Mouse (Mus musculus): ENCODE data around the gene Atp6ap1l. TPM values are rescaled to one million over a fixed set of nuclear protein-coding genes. Genes with fewer than 3 reads are reported as not detected.
A peak's percentile ranks its signal among the peaks of the same experiment; 100 is the strongest.

Gene Atp6ap1l
- polyA plus RNA-seq, 1 experiment from 2014 or later, result 0.45 TPM

DNA sequence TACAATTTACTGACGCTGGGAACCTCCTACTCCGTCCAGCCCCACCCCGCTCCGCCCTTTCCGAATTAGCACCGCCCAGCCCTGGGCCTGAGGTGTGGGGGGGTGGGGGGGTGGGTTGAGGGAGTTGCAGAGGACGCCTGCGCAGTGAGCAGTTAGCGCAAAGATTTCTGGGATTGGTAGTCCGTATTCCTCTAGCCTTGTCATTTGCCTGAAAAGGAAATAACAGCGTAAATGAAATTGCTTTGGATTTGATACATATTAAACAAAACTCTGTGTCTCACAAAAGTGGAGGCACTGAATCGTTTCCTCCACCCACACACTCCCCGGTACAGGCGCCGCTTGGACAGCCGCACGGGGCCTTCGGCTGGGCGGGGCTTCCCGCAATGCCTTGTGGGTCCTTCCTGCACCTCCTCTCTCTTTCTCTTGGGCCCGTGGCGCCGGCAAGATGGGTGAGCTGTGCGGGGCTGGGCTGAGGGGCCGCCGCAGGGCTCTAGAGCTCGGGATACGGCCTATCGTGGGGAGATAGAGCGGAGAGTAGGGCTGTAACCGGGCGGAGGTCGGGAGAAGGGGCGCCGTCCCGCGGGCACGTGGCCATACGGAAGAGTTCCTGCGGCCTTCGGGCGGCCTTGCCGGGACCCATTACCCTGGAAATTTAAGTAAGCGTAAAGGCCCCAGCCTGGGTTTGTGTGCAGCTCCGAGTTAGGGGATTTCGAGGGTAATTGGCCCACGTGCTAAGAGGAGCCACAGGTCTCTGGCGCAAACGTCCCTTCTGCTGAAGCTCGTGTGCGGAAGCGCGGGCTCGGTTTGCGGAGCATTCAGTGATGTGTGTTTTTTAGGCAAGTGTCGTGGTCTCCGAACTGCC, 17.8 kb upstream of the Atp6ap1l start, which contains the start of gene Rps23:
TSS of gene Rps23 (plus strand) at position 208 of the 862 bp plus-strand sequence.
- Histone ChIP-seq H3K27me3 (no peaks in the 10 kb centered on the region), H3K4me1 (peaks cover 5% of the 10 kb centered on the region), H3K9me3 (replicated peaks) (no peaks in the 10 kb centered on the region), H3K9ac (peak within 1 kb of the TSS; percentile 95), H3K36me3 (peaks cover 31% of the 10 kb centered on the region), H3K4me3 (peak within 1 kb of the TSS; percentile 84), H3K4me2 (replicated peaks) (peak within 1 kb of the TSS; percentile 59), H3K27ac (peak within 1 kb of the TSS; percentile 81)
- ATAC-seq (ENCODE audit: low FRiP score), result peak; percentile 98
- under 1% methylated on average over 57 of the region's 57 CpGs for WGBS

DNA sequence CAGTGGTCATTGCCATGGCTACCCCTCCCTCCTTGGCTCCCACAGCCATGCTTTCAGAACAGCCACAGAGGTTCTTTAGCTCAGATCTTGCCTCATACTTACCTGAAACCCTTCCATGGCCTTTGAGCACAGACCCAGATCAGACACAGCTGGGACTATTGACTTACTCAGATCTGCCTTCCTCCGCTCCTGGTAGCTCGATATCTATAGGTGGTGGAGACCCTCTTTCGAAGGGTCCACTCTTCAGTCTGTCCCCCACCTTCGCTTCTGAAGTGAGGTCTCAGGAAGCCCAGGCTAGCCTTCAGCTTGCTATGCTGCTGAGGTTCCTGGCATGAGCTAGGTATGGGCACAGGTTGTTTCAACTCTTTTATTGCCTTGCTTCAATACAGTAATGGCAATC, 9.6 kb upstream of the Atp6ap1l start:
- Histone ChIP-seq H3K4me3 (no peak overlapping the region), H3K36me3 (no peaks in the 10 kb centered on the region), H3K4me1 (no peaks in the 10 kb centered on the region; the same call in 1 of the 2 replicates), H3K4me2 (replicated peaks) (no peak overlapping the region), H3K27me3 (no peaks in the 10 kb centered on the region), H3K9me3 (replicated peaks) (no peaks in the 10 kb centered on the region), H3K9ac (no peak overlapping the region), H3K27ac (no peak overlapping the region)
- ATAC-seq (ENCODE audit: low FRiP score), result no peak
- WGBS, result 86% methylated on average over 4 of the region's 4 CpGs

GRCm38 (mm10) chr13:90913675-90914192, 8.6 kb upstream of the Atp6ap1l start:
- Histone ChIP-seq H3K4me3 (no peak overlapping the region), H3K4me1 (no peaks in the 10 kb centered on the region; the same call in 1 of the 2 replicates), H3K27me3 (no peaks in the 10 kb centered on the region), H3K9me3 (replicated peaks) (no peaks in the 10 kb centered on the region), H3K4me2 (replicated peaks) (no peak overlapping the region), H3K27ac (no peak overlapping the region), H3K9ac (no peak overlapping the region), H3K36me3 (no peaks in the 10 kb centered on the region)
- ATAC-seq (ENCODE audit: low FRiP score), result no peak
- 46% methylated on average over 7 of the region's 7 CpGs for WGBS

GRCm38 (mm10) chr13:90912760-90913674, 7.9 kb upstream of the Atp6ap1l start:
- Histone ChIP-seq H3K27ac (no peak overlapping the region), H3K4me3 (no peak overlapping the region), H3K27me3 (no peaks in the 10 kb centered on the region), H3K9me3 (replicated peaks) (no peaks in the 10 kb centered on the region), H3K4me1 (no peaks in the 10 kb centered on the region; the same call in 1 of the 2 replicates), H3K4me2 (replicated peaks) (no peak overlapping the region), H3K9ac (no peak overlapping the region), H3K36me3 (no peaks in the 10 kb centered on the region)
- ATAC-seq (ENCODE audit: low FRiP score), result peak; percentile 57; the same call in 1 of the 2 replicates
- WGBS, result 76% methylated on average over 17 of the region's 17 CpGs

DNA sequence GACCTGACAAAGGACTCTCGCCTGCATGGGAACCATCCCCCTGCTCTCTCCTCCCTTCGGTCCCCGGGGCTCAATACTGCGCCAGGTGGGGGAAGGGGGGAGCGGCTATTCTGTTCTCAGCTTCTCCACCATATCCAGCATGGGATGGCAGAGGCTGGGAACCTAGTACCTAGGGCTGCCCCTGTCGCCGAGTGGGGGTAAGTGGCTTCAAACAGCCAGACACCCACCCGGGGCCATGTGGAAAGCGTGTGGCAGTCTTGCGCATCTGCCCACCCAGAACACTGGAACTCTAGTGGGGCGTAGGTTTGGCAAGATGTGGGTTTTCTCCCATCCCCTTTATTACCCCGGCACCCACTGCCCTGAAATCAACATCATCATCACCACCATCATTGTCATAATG, 2.2 kb upstream of the Atp6ap1l start:
- Histone ChIP-seq H3K9ac (no peak overlapping the region), H3K27ac (no peak overlapping the region), H3K4me3 (no peak overlapping the region), H3K36me3 (no peaks in the 10 kb centered on the region), H3K9me3 (replicated peaks) (no peaks in the 10 kb centered on the region), H3K4me1 (no peaks in the 10 kb centered on the region), H3K4me2 (replicated peaks) (no peak overlapping the region), H3K27me3 (no peaks in the 10 kb centered on the region)
- 92% methylated on average over 11 of the region's 12 CpGs for WGBS
- no peak for ATAC-seq (ENCODE audit: low FRiP score)

GRCm38 (mm10) chr13:90896821-90897220, 8.3 kb downstream of the Atp6ap1l start:
- Histone ChIP-seq H3K4me2 (replicated peaks) (no peak overlapping the region), H3K4me3 (no peak overlapping the region), H3K27me3 (no peaks in the 10 kb centered on the region), H3K9me3 (replicated peaks) (no peaks in the 10 kb centered on the region), H3K9ac (no peak overlapping the region), H3K27ac (no peak overlapping the region), H3K4me1 (no peaks in the 10 kb centered on the region), H3K36me3 (no peaks in the 10 kb centered on the region)
- no peak for ATAC-seq (ENCODE audit: low FRiP score)
- 89% methylated on average over 12 of the region's 12 CpGs for WGBS

DNA sequence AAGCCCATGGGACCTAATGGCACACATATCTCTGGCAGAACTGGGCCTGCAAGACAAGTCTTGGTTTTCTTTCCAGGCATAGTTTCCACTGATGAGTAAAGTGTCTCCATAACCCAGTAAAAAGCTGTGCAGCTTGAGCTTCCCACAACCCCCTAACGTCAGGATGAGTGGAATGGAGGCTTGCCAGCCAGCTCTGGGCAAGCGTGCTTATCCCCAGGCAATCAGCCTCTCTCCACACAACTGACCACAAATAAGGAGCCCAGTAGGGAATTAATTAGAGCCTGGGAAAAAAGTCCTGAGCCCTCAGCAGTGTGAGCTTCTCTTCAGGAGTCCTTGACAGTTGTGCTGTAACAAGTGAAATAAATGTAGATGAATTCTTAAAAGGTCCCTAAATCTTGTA, 9.1 kb downstream of the Atp6ap1l start:
- Histone ChIP-seq H3K4me2 (replicated peaks) (no peak overlapping the region), H3K27ac (no peak overlapping the region), H3K9me3 (replicated peaks) (no peaks in the 10 kb centered on the region), H3K4me1 (no peaks in the 10 kb centered on the region), H3K27me3 (no peaks in the 10 kb centered on the region), H3K9ac (no peak overlapping the region), H3K36me3 (no peaks in the 10 kb centered on the region), H3K4me3 (no peak overlapping the region)
- ATAC-seq (ENCODE audit: low FRiP score), result no peak
- WGBS, result 48% methylated on average over 2 of the region's 2 CpGs

- H3K4me3 ChIP-seq, result no peak overlapping the region
- H3K9ac ChIP-seq, result no peak overlapping the region
- WGBS, result 92% methylated on average over 4 of the region's 4 CpGs
- ATAC-seq (ENCODE audit: low FRiP score), result no peak
- no peak overlapping the region for H3K27ac ChIP-seq
- no peaks in the 10 kb centered on the region for H3K27me3 ChIP-seq
- no peaks in the 10 kb centered on the region for H3K36me3 ChIP-seq
- H3K4me2 ChIP-seq (replicated peaks), result no peak overlapping the region
- H3K9me3 ChIP-seq (replicated peaks), result no peaks in the 10 kb centered on the region
- no peaks in the 10 kb centered on the region for H3K4me1 ChIP-seq
These were observed 10.3 kb downstream of the Atp6ap1l start for GRCm38 (mm10) chr13:90894819-90895218.

GRCm38 (mm10) chr13:90890111-90890510, 15.0 kb downstream of the Atp6ap1l start:
- 0 out of 2 replicates have a peak, but pooled peaks cover 3% of the 10 kb centered on the region for H3K27me3 ChIP-seq
- H3K4me3 ChIP-seq, result no peak overlapping the region
- H3K4me1 ChIP-seq, result peaks cover 6% of the 10 kb centered on the region; the same call in 1 of the 2 replicates
- no peak overlapping the region for H3K4me2 ChIP-seq (replicated peaks)
- H3K9ac ChIP-seq, result no peak overlapping the region
- no peaks in the 10 kb centered on the region for H3K36me3 ChIP-seq
- H3K27ac ChIP-seq, result no peak overlapping the region
- ATAC-seq (ENCODE audit: low FRiP score), result no peak
- no peaks in the 10 kb centered on the region for H3K9me3 ChIP-seq (replicated peaks)
- WGBS, result 90% methylated on average over 5 of the region's 5 CpGs

GRCm38 (mm10) chr13:90886568-90886983, 18.6 kb downstream of the Atp6ap1l start:
- Histone ChIP-seq H3K27ac (no peak overlapping the region), H3K9ac (no peak overlapping the region), H3K4me1 (peaks cover 6% of the 10 kb centered on the region; the same call in 1 of the 2 replicates), H3K4me3 (peak overlapping the region; percentile 26), H3K4me2 (replicated peaks) (peak overlapping the region; percentile 51), H3K36me3 (no peaks in the 10 kb centered on the region), H3K9me3 (replicated peaks) (no peaks in the 10 kb centered on the region), H3K27me3 (0 out of 2 replicates have a peak, but pooled peaks cover 3% of the 10 kb centered on the region)
- WGBS, result 1% methylated on average over 18 of the region's 18 CpGs
- ATAC-seq (ENCODE audit: low FRiP score), result peak; percentile 71

DNA sequence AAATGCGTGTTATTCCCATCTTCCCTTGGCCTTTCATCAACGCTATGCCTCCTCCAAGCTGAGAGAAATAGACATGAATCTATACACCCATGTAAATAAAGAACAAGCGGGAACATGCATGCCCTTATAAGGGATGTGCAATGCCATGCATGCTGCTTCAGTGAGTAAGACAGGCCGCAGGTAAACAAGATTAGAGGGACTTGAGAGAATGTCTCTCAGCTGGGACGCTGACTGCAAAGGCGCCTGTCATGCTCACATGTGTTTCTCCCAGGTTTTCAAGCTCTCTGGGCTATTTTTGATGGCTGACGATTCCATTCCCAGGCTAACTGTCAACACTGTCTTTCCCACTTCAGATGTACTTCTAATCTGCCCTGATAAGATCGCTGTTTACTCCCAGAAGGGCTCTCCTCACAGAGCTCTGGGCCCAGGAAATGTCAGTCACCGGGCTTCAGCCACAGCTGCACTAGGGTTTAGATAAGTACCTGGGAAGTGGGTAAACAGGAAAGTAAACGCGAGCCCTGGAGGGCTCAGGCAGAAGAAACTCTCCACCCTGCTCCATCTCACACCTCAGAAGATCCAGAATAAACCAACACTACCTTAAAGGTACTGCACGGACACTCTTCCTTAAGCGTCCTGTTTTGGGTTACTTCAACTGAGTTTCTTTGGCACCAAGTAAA, 19.2 kb downstream of the Atp6ap1l start:
- Histone ChIP-seq H3K27ac (no peak overlapping the region), H3K9ac (no peak overlapping the region)

More for the DNA sequence above, 19.2 kb downstream of the Atp6ap1l start:
- H3K4me3 ChIP-seq, result peak overlapping the region; percentile 26
- H3K4me1 ChIP-seq, result peaks cover 6% of the 10 kb centered on the region; the same call in 1 of the 2 replicates
- ATAC-seq (ENCODE audit: low FRiP score), result peak; percentile 29; the same call in 1 of the 2 replicates
- 54% methylated on average over 13 of the region's 13 CpGs for WGBS
- H3K27me3 ChIP-seq, result 0 out of 2 replicates have a peak, but pooled peaks cover 3% of the 10 kb centered on the region
- peak overlapping the region; percentile 51 for H3K4me2 ChIP-seq (replicated peaks)
- H3K36me3 ChIP-seq, result no peaks in the 10 kb centered on the region
- no peaks in the 10 kb centered on the region for H3K9me3 ChIP-seq (replicated peaks)
